Mouse (Mus musculus) right cerebral cortex, postnatal 10 days (tissue): ENCODE measurements around the gene Fam206a.

ENCODE experiments used
- DNase-seq, 2 experiments: peaks; one replicate each; pipeline ENCODE4 v3.0.0; 2021; ENCODE audit warnings: low spot score in 2 of 2

Fam206a gene

DNA sequence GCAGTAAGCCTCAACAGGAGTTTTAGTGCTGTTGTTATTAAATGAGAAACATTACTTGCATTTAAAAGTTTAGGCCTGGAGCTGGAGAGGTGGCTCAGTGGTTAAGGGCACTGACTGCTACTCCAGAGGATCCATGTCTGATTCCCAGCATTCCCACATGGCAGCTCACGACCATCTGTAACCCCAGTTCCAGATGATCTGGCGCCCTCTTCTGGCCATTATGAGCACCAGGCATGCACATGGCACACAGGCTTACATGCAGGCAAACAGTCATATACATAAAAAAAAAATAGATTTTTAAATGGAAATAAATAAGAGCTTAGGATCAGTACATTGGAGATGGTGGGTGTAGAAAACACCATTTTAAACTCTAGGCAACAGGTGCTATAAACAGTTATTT is 41.8 kb downstream of the Fam206a start:
- DNase-seq = no peak

DNA sequence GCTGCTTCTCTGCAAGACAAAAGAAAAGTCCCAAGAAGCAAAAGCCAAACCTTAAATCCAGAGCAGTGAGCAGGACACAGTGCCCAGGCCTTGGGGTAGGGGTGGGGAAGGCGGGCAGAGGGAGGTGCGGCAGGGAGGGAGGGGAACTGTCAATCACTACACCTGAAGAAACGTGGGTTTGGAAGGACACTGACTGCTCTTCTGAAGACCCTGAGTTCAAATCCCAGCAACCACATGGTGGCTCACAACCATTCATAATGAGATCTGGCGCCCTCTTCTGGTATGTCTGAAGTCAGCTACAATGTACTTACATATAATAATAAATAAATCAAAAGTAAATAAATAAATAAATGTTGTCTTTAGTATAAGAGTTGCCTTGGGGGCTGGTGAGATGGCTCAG is 42.8 kb downstream of the Fam206a start:
- DNase-seq = no peak

DNA sequence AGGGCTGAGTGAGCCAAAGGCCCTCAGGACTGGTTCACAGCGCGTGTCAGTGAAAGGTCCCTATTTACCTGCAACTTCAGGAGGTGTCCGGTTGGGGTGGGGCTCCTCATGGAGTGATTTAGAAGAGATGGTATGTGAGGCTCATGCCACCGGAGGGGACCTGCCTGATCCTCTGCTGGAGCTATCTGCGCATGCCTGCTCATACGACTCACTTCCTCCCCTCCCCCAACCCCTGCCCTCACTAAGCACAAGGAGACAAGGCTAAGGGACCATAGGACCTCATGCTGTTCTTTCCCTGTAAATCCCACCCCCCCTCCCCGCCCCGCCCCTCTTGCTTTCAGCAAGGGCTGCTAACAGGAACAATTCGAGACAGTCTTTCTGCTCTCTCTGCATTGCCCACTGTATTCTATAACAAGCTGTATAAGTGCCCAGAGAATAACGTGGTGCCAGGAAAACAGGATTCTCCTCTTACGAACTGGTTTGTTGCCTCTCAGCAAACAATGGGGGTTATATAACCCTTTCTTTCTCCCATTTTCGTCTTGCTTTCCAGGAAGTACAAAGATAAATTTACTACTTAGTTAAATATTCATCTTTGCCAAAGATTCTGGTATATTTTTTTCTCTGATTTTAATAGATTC is 43.9 kb downstream of the Fam206a start:
- no peak for DNase-seq

DNA sequence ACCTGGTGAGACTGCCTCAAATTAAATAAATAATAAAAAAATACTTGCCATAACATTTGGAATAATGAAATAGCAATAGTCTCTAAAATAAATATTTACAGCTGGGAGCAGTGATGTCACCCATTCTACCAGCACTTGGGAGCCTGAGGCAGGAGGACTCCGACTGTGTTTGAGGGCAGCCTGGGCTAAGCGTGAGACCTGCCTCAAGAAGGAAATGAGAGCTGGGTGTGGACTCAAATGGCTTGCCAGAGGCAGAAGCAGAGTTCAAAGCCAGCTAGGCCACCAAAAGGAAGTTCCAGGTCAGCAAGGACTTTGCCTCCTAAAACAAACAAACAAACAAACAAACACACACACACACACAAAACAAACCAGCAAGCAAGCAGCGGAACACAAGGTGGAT is 45.3 kb downstream of the Fam206a start:
- DNase-seq = no peak

DNA sequence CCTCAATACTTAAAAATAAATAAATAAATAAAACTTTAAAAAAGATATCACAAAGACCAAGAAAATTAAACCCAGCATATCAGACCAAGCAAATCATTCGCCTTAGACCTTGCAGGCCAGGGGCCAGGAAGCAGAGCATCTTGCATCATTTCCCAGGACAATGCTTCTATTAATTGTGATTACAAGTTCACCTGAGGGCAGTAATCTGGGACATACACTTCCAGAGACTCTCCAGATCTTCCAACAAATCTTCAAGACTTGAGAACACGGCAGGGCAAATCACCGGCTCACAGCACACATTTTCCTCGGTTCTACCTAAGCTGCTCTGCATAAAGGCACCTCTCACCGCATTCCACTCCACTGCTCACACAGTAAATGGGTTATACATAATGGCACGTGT is 45.9 kb downstream of the Fam206a start:
- DNase-seq = no peak

DNA sequence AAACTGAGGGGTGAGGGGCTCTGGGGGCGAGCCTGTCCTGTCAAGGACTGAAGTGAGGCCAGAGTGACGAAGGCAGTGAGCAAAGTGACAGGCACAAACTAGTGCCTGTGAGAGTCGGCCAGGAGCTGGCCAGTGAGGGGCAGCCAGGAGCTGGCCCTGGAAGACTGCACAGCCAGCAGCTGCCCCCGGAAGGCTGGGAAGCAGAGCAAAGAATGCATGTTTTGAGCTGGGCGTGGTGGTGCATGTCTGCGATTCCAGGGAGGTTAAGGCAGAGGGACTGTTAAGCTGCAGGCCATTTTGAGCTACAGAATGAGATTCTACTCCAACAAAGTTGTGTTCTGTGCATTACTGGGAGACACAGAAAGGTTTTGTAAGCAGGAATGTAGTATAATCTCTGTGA is 48.6 kb downstream of the Fam206a start:
- no peak for DNase-seq

DNA sequence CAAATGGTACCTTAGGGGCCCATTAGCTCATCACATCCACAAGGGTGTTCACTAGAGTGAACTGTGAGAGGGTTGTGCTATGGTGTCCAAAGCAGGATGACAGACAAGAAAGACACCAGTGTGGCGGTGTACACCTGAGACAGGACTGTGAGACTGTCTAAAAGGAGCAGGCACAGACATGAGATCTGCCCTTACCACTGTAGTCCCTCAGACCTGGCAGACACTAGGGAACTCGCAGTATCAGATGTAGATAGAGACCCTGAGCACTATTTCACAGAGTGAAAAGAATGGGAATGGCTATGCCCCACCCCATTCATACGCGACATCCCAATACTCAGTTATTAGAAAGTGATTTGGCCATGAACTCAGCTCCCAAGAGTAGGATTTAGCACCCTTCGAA is 53.8 kb downstream of the Fam206a start:
- DNase-seq = no peak

DNA sequence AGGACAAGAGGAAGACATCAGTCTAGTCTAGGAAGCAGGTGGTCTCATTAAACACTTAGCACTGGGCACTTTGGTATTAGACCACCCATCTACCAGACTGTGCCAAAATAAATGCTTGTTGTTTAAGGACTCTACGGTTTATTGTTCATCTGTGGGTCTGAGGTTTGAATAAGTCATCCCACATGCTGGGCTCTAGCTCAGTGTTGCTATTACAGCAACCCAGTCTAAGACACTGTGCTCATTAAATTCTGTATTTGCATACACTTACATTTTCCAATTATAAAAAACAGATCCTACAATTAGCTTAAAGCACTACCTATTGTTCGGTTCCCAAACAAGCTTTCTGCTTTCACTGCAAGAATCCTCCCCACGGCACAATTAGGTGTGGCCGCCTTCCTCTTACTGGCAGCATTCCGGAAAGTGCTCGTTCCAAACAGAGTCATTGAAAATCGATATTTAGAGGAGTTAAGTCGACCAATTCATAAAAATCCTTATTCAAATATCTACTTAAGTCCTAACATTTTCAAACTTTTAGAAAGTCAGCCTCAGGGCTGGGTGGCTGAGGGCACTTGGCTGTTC is 54.3 kb downstream of the Fam206a start:
- DNase-seq = no peak

DNA sequence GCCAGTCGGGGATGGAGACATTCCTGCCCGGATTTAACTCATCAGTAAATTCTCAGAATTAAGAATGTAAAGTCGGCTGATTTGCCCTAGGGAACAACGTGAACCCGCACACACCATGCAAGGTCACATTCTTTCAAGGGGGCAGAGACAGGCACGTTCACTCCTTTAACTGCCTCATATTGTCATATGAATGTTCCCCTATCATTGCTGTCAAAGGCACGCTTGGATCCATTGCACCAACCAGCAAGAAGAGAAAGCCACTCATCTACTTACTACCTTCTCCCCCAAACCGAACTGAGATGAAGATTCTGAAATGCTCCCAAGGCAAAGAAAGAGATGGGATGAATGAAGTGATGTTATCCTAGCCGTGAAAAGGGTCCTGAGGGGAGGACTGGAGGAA is 56.6 kb downstream of the Fam206a start:
- DNase-seq = no peak
